Mouse (Mus musculus) embryonic facial prominence, embryonic 10.5 days (tissue): Measurements from ENCODE around the gene Tmem108. TPM values are rescaled to one million over a fixed set of nuclear protein-coding genes. Genes with fewer than 3 reads are reported as not detected.

Experiments
- DNase-seq: peaks from one replicate; pipeline ENCODE4 v3.0.0-alpha.2; 2017; ENCODE audit warnings: low spot score
- H3K27ac ChIP-seq: fragments of 300-500 bp; sonication (generic); replicated peaks from 2 replicates; pipeline ENCODE4 v1.5.1; 2016; ENCODE audit warnings: mild to moderate bottlenecking
- H3K27me3 ChIP-seq: fragments of 300-500 bp; sonication (generic); replicated peaks from 2 replicates; pipeline ENCODE4 v1.6.1; 2016; ENCODE audit warnings: low read depth, mild to moderate bottlenecking; ENCODE audit not compliant: poor library complexity, severe bottlenecking
- H3K36me3 ChIP-seq: fragments of 300-500 bp; sonication (generic); replicated peaks from 2 replicates; pipeline ENCODE4 v1.6.1; 2016; ENCODE audit warnings: mild to moderate bottlenecking, moderate library complexity
- H3K4me1 ChIP-seq: fragments of 300-500 bp; sonication (generic); 2 replicates; pipeline ENCODE4 v1.6.1; 2016
- H3K4me3 ChIP-seq: fragments of 300-500 bp; sonication (generic); 2 replicates; pipeline ENCODE4 v1.5.1; 2016; ENCODE audit warnings: mild to moderate bottlenecking, moderate library complexity
- H3K9me3 ChIP-seq: fragments of 300-500 bp; sonication (generic); 2 replicates; pipeline ENCODE4 v1.6.1; 2016; ENCODE audit warnings: mild to moderate bottlenecking
- WGBS: fragments of 180-500 bp; shearing (Covaris S2); methylation state at CpG from one replicate; pipeline ENCODE4 v1.1.7; 2016; 5-methylcytosine and 5-hydroxymethylcytosine counted together
- polyA plus RNA-seq: library from polyadenylated mRNA; unstranded; fragments of >200 nt; fragmentation: Nextera tagmentation; extraction: Ambion mirVana; gene quantifications from 2 replicates; pipeline ENCODE4 v1.2.1, GENCODE M21; 2016

Tmem108 gene
- polyA plus RNA-seq, 1 experiment from 2014 or later = 22.1 TPM

GRCm38 (mm10) chr9:103614260-103614659 lies 147.4 kb downstream of the Tmem108 start:
- Histone ChIP-seq H3K9me3 (peaks cover 5% of the 10 kb centered on the region; the same call in 1 of the 2 replicates), H3K36me3 (no peaks in the 10 kb centered on the region), H3K4me1 (0 out of 2 replicates have a peak, but pooled peaks cover 1% of the 10 kb centered on the region), H3K27me3 (no peaks in the 10 kb centered on the region), H3K4me3 (no peak overlapping the region), H3K27ac (no peak overlapping the region)
- WGBS = 83% methylated on average over 4 of the region's 4 CpGs
- DNase-seq = no peak

- H3K27me3 ChIP-seq = no peaks in the 10 kb centered on the region
- WGBS = 94% methylated on average over 13 of the region's 13 CpGs
- no peak overlapping the region for H3K4me3 ChIP-seq
- H3K4me1 ChIP-seq = peaks cover 3% of the 10 kb centered on the region; the same call in 1 of the 2 replicates
- DNase-seq = no peak
- no peaks in the 10 kb centered on the region for H3K36me3 ChIP-seq
- H3K27ac ChIP-seq = no peak overlapping the region
- no peaks in the 10 kb centered on the region for H3K9me3 ChIP-seq
Measured at GRCm38 (mm10) chr9:103608161-103609058, 153.2 kb downstream of the Tmem108 start.

GRCm38 (mm10) chr9:103606056-103606455 lies 155.6 kb downstream of the Tmem108 start:
- H3K4me1 ChIP-seq = peaks cover 3% of the 10 kb centered on the region; the same call in 1 of the 2 replicates
- H3K36me3 ChIP-seq = no peaks in the 10 kb centered on the region
- H3K27me3 ChIP-seq = no peaks in the 10 kb centered on the region
- WGBS = 68% methylated on average over 1 of the region's 1 CpGs
- H3K4me3 ChIP-seq = no peak overlapping the region
- no peak for DNase-seq
- H3K9me3 ChIP-seq = no peaks in the 10 kb centered on the region
- no peak overlapping the region for H3K27ac ChIP-seq

- WGBS = 73% methylated on average over 6 of the region's 6 CpGs
- Histone ChIP-seq H3K4me1 (peaks cover 3% of the 10 kb centered on the region; the same call in 1 of the 2 replicates), H3K36me3 (no peaks in the 10 kb centered on the region), H3K27ac (no peak overlapping the region), H3K27me3 (no peaks in the 10 kb centered on the region), H3K4me3 (no peak overlapping the region), H3K9me3 (no peaks in the 10 kb centered on the region)
- DNase-seq = peak; percentile 36
Measured at GRCm38 (mm10) chr9:103603792-103604191, 157.8 kb downstream of the Tmem108 start.

- no peak for DNase-seq
- WGBS = 94% methylated on average over 4 of the region's 4 CpGs
- peaks cover 3% of the 10 kb centered on the region; the same call in 1 of the 2 replicates for H3K4me1 ChIP-seq
Measured at GRCm38 (mm10) chr9:103601878-103602277, 159.8 kb downstream of the Tmem108 start.

GRCm38 (mm10) chr9:103600834-103601233 lies 160.8 kb downstream of the Tmem108 start:
- 57% methylated on average over 3 of the region's 3 CpGs for WGBS
- Histone ChIP-seq H3K27ac (no peak overlapping the region), H3K4me1 (peaks cover 3% of the 10 kb centered on the region; the same call in 1 of the 2 replicates), H3K27me3 (no peaks in the 10 kb centered on the region), H3K4me3 (no peak overlapping the region), H3K9me3 (no peaks in the 10 kb centered on the region), H3K36me3 (no peaks in the 10 kb centered on the region)
- peak; percentile 20 for DNase-seq

More at GRCm38 (mm10) chr9:103601878-103602277, 159.8 kb downstream of the Tmem108 start:
- no peak overlapping the region for H3K27ac ChIP-seq
- no peaks in the 10 kb centered on the region for H3K27me3 ChIP-seq
- H3K36me3 ChIP-seq = no peaks in the 10 kb centered on the region
- no peak overlapping the region for H3K4me3 ChIP-seq
- no peaks in the 10 kb centered on the region for H3K9me3 ChIP-seq

- Histone ChIP-seq H3K4me3 (no peak overlapping the region), H3K27me3 (no peaks in the 10 kb centered on the region), H3K36me3 (no peaks in the 10 kb centered on the region), H3K4me1 (peaks cover 8% of the 10 kb centered on the region), H3K27ac (no peak overlapping the region), H3K9me3 (no peaks in the 10 kb centered on the region)
- WGBS = 82% methylated on average over 3 of the region's 3 CpGs
- DNase-seq = no peak
Measured at GRCm38 (mm10) chr9:103599908-103600307, 161.7 kb downstream of the Tmem108 start.

- no peak overlapping the region for H3K27ac ChIP-seq
- no peak overlapping the region for H3K4me3 ChIP-seq
- H3K9me3 ChIP-seq = no peaks in the 10 kb centered on the region
- H3K4me1 ChIP-seq = peaks cover 12% of the 10 kb centered on the region
- no peaks in the 10 kb centered on the region for H3K36me3 ChIP-seq
- no peaks in the 10 kb centered on the region for H3K27me3 ChIP-seq
- WGBS = 84% methylated on average over 2 of the region's 2 CpGs
- no peak for DNase-seq
Measured at GRCm38 (mm10) chr9:103597861-103598260, 163.8 kb downstream of the Tmem108 start.

GRCm38 (mm10) chr9:103595190-103595837 lies 166.3 kb downstream of the Tmem108 start:
- Histone ChIP-seq H3K4me3 (no peak overlapping the region), H3K9me3 (no peaks in the 10 kb centered on the region), H3K36me3 (no peaks in the 10 kb centered on the region), H3K27ac (no peak overlapping the region), H3K4me1 (peaks cover 12% of the 10 kb centered on the region), H3K27me3 (no peaks in the 10 kb centered on the region)
- WGBS = 63% methylated on average over 6 of the region's 6 CpGs
- DNase-seq = peak; percentile 81

GRCm38 (mm10) chr9:103594423-103595189 lies 167.0 kb downstream of the Tmem108 start:
- H3K27ac ChIP-seq = no peak overlapping the region
- WGBS = 87% methylated on average over 7 of the region's 7 CpGs
- no peak overlapping the region for H3K4me3 ChIP-seq

GRCm38 (mm10) chr9:103593079-103593478 lies 168.6 kb downstream of the Tmem108 start:
- Histone ChIP-seq H3K36me3 (no peaks in the 10 kb centered on the region), H3K27ac (no peak overlapping the region), H3K9me3 (no peaks in the 10 kb centered on the region), H3K4me1 (peaks cover 12% of the 10 kb centered on the region), H3K27me3 (no peaks in the 10 kb centered on the region), H3K4me3 (no peak overlapping the region)
- DNase-seq = no peak
- 77% methylated on average over 4 of the region's 4 CpGs for WGBS

More at GRCm38 (mm10) chr9:103594423-103595189, 167.0 kb downstream of the Tmem108 start:
- no peaks in the 10 kb centered on the region for H3K9me3 ChIP-seq
- H3K27me3 ChIP-seq = no peaks in the 10 kb centered on the region
- H3K36me3 ChIP-seq = no peaks in the 10 kb centered on the region
- H3K4me1 ChIP-seq = peaks cover 12% of the 10 kb centered on the region
- DNase-seq = no peak

- no peak overlapping the region for H3K27ac ChIP-seq
- H3K4me1 ChIP-seq = peaks cover 15% of the 10 kb centered on the region
- no peak for DNase-seq
- H3K9me3 ChIP-seq = no peaks in the 10 kb centered on the region
- H3K36me3 ChIP-seq = no peaks in the 10 kb centered on the region
- WGBS = 91% methylated on average over 4 of the region's 4 CpGs
- no peaks in the 10 kb centered on the region for H3K27me3 ChIP-seq
- H3K4me3 ChIP-seq = no peak overlapping the region
Measured at GRCm38 (mm10) chr9:103591962-103592361, 169.7 kb downstream of the Tmem108 start.
